Mouse (Mus musculus): ENCODE results near the gene Slc3a2. TPM values are rescaled to one million over a fixed set of nuclear protein-coding genes. Genes with fewer than 3 reads are reported as not detected.
"Not testable (repeated sequence)": the region's sequence is repeated elsewhere in the genome, so short reads cannot be mapped to it uniquely, and the experiment has no call there.

Slc3a2 gene
- polyA plus RNA-seq, 1 experiment from 2014 or later, result 161 TPM

DNA sequence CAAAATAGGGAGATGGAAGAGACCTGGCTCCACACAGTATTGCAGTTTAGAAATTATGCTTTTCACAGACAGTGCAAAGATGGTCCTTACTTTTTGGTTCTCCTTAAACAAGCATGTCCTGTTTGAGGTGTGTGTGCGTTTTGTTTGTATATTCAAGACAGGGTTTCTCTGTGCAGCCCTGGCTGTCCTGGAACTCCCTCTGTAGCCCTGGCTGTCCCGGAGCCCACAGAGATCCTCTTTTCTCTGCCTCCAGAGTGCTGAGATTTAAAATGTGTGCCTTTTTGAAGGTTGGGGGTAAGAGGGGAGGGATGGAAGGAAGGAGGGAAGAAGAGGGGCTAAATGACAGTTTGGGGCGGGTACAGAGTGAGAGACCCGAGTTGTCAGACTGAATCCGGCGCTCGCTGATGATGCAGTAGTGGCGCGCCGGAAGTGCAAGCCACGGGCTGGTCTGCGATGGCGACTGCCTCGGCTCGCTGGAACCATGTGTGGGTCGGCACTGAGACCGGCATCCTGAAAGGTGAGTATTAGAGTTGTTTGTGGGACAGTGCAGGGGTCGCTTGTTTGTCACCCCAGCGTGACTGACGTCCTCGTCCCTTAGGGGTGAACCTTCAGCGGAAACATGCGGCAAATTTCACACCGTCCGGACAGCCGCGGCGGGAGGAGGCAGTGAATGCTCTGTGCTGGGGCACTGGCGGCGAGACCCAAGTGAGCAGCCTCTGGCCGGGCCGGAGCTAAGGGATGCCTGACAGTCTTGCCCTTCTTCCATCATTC is 12.4 kb upstream of the Slc3a2 start, which contains the start of gene Wdr74:
Gene Wdr74 (plus strand): TSS at position 439 of the 771 bp plus-strand sequence.
- ATAC-seq (ENCODE audit: low FRiP score) (peak; percentile 93), DNase-seq (ENCODE audit: low spot score) (peak; percentile 98)
- Histone ChIP-seq H3K36me3 (replicated peaks; ENCODE audit: control insufficient read depth, insufficient read depth) (peaks cover 28% of the 10 kb centered on the region), H3K27me3 (ENCODE audit: control insufficient read depth, insufficient read depth, low read length) (no peaks in the 10 kb centered on the region), H3K4me2 (replicated peaks) (peak within 1 kb of the TSS; percentile 96), H3K9ac (peak within 1 kb of the TSS; percentile 81), H3K4me1 (replicated peaks; ENCODE audit: control insufficient read depth, insufficient read depth, low read length) (0 out of 2 replicates have a peak, but pooled peaks cover 7% of the 10 kb centered on the region), H3K27ac (peak within 1 kb of the TSS; percentile 80), H3K9me3 (ENCODE audit: control insufficient read depth, low read length) (no peaks in the 10 kb centered on the region), H3K4me3 (replicated peaks; ENCODE audit: low read length) (peak within 1 kb of the TSS; percentile 83)
- WGBS, result under 1% methylated on average over 32 of the region's 32 CpGs

DNA sequence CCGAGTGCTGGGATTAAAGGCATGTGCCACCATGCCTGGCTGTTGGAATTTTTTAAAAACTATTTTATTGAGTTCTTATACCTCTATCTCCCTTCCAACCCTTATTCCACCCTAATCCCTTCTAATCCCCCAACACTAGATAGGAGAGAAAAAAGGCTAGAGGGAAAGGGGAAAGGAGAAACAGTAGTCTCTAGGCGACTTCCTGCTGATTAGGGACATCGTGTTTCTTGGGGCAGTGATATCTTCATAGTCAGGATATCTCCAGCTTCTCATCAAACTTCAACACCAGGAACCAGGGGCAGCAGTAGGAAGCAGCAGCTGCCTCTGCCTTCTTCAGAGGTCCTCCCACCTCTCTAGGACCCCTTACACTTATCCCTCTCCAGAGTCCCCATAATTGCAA is 11.2 kb upstream of the Slc3a2 start:
- Histone ChIP-seq H3K27me3 (ENCODE audit: control insufficient read depth, insufficient read depth, low read length) (no peaks in the 10 kb centered on the region), H3K4me2 (replicated peaks) (no peak overlapping the region), H3K4me1 (replicated peaks; ENCODE audit: control insufficient read depth, insufficient read depth, low read length) (0 out of 2 replicates have a peak, but pooled peaks cover 6% of the 10 kb centered on the region), H3K36me3 (replicated peaks; ENCODE audit: control insufficient read depth, insufficient read depth) (peaks cover 16% of the 10 kb centered on the region), H3K9ac (no peak overlapping the region), H3K4me3 (replicated peaks; ENCODE audit: low read length) (no peak overlapping the region), H3K27ac (no peak overlapping the region), H3K9me3 (ENCODE audit: control insufficient read depth, low read length) (no peaks in the 10 kb centered on the region)
- ATAC-seq (ENCODE audit: low FRiP score) (no peak), DNase-seq (ENCODE audit: low spot score) (no peak)
- WGBS, result 82% methylated on average over 3 of the region's 3 CpGs

- not testable (repeated sequence) for H3K9me3 ChIP-seq (ENCODE audit: control insufficient read depth, low read length); H3K27ac ChIP-seq; H3K9ac ChIP-seq; H3K27me3 ChIP-seq (ENCODE audit: control insufficient read depth, insufficient read depth, low read length); ATAC-seq (ENCODE audit: low FRiP score); H3K4me3 ChIP-seq (replicated peaks; ENCODE audit: low read length); DNase-seq (ENCODE audit: low spot score); H3K4me2 ChIP-seq (replicated peaks)
- Histone ChIP-seq H3K4me1 (replicated peaks; ENCODE audit: control insufficient read depth, insufficient read depth, low read length) (peaks cover 14% of the 10 kb centered on the region), H3K36me3 (replicated peaks; ENCODE audit: control insufficient read depth, insufficient read depth) (peaks cover 29% of the 10 kb centered on the region)
- WGBS, result 53% methylated on average over 3 of the region's 3 CpGs
Observed at GRCm38 (mm10) chr19:8728335-8729099, 5.3 kb upstream of the Slc3a2 start.

GRCm38 (mm10) chr19:8727495-8728114 is 4.4 kb upstream of the Slc3a2 start:
- Histone ChIP-seq H3K4me3 (replicated peaks; ENCODE audit: low read length) (no peak overlapping the region), H3K27me3 (ENCODE audit: control insufficient read depth, insufficient read depth, low read length) (no peaks in the 10 kb centered on the region), H3K9me3 (ENCODE audit: control insufficient read depth, low read length) (no peaks in the 10 kb centered on the region), H3K4me2 (replicated peaks) (no peak overlapping the region), H3K4me1 (replicated peaks; ENCODE audit: control insufficient read depth, insufficient read depth, low read length) (peaks cover 14% of the 10 kb centered on the region), H3K9ac (no peak overlapping the region), H3K27ac (no peak overlapping the region), H3K36me3 (replicated peaks; ENCODE audit: control insufficient read depth, insufficient read depth) (peaks cover 29% of the 10 kb centered on the region)
- 31% methylated on average over 5 of the region's 5 CpGs for WGBS
- no peak for DNase-seq (ENCODE audit: low spot score)
- ATAC-seq (ENCODE audit: low FRiP score), result no peak

- no peaks in the 10 kb centered on the region for H3K27me3 ChIP-seq (ENCODE audit: control insufficient read depth, insufficient read depth, low read length)
- no peak overlapping the region for H3K4me3 ChIP-seq (replicated peaks; ENCODE audit: low read length)
- ATAC-seq (ENCODE audit: low FRiP score), result no peak
- no peak overlapping the region for H3K9ac ChIP-seq
- no peaks in the 10 kb centered on the region for H3K9me3 ChIP-seq (ENCODE audit: control insufficient read depth, low read length)
- H3K4me2 ChIP-seq (replicated peaks), result no peak overlapping the region
- WGBS, result 15% methylated on average over 3 of the region's 3 CpGs
- H3K36me3 ChIP-seq (replicated peaks; ENCODE audit: control insufficient read depth, insufficient read depth), result peaks cover 29% of the 10 kb centered on the region
- peaks cover 20% of the 10 kb centered on the region for H3K4me1 ChIP-seq (replicated peaks; ENCODE audit: control insufficient read depth, insufficient read depth, low read length)
- DNase-seq (ENCODE audit: low spot score), result no peak
- H3K27ac ChIP-seq, result no peak overlapping the region
Observed at GRCm38 (mm10) chr19:8726609-8727390, 3.6 kb upstream of the Slc3a2 start.

GRCm38 (mm10) chr19:8725081-8725613 is 2.0 kb upstream of the Slc3a2 start:
- no peak for DNase-seq (ENCODE audit: low spot score)
- peak overlapping the region; percentile 67 for H3K4me3 ChIP-seq (replicated peaks; ENCODE audit: low read length)
- H3K4me1 ChIP-seq (replicated peaks; ENCODE audit: control insufficient read depth, insufficient read depth, low read length), result peaks cover 28% of the 10 kb centered on the region

GRCm38 (mm10) chr19:8724392-8724791 is 1.2 kb upstream of the Slc3a2 start:
- peak overlapping the region; percentile 84 for H3K4me2 ChIP-seq (replicated peaks)
- peaks cover 28% of the 10 kb centered on the region for H3K4me1 ChIP-seq (replicated peaks; ENCODE audit: control insufficient read depth, insufficient read depth, low read length)
- DNase-seq (ENCODE audit: low spot score), result no peak

More at GRCm38 (mm10) chr19:8725081-8725613, 2.0 kb upstream of the Slc3a2 start:
- no peak overlapping the region for H3K27ac ChIP-seq
- no peaks in the 10 kb centered on the region for H3K27me3 ChIP-seq (ENCODE audit: control insufficient read depth, insufficient read depth, low read length)
- peaks cover 31% of the 10 kb centered on the region for H3K36me3 ChIP-seq (replicated peaks; ENCODE audit: control insufficient read depth, insufficient read depth)
- peak overlapping the region; percentile 84 for H3K4me2 ChIP-seq (replicated peaks)
- peak overlapping the region; percentile 88 for H3K9ac ChIP-seq
- no peaks in the 10 kb centered on the region for H3K9me3 ChIP-seq (ENCODE audit: control insufficient read depth, low read length)
- ATAC-seq (ENCODE audit: low FRiP score), result no peak
- 51% methylated on average over 4 of the region's 4 CpGs for WGBS

GRCm38 (mm10) chr19:8723574-8724346 is 591 bp upstream of the Slc3a2 start:
- Histone ChIP-seq H3K9me3 (ENCODE audit: control insufficient read depth, low read length) (no peaks in the 10 kb centered on the region), H3K4me3 (replicated peaks; ENCODE audit: low read length) (peak overlapping the region; percentile 67), H3K36me3 (replicated peaks; ENCODE audit: control insufficient read depth, insufficient read depth) (peaks cover 33% of the 10 kb centered on the region), H3K27ac (peak overlapping the region; percentile 76), H3K27me3 (ENCODE audit: control insufficient read depth, insufficient read depth, low read length) (no peaks in the 10 kb centered on the region), H3K4me1 (replicated peaks; ENCODE audit: control insufficient read depth, insufficient read depth, low read length) (peaks cover 28% of the 10 kb centered on the region), H3K9ac (peak overlapping the region; percentile 88), H3K4me2 (replicated peaks) (peak overlapping the region; percentile 84)
- no peak for ATAC-seq (ENCODE audit: low FRiP score)
- WGBS, result under 1% methylated on average over 20 of the region's 20 CpGs
- DNase-seq (ENCODE audit: low spot score), result no peak

More at GRCm38 (mm10) chr19:8724392-8724791, 1.2 kb upstream of the Slc3a2 start:
- H3K27ac ChIP-seq, result no peak overlapping the region
- H3K9me3 ChIP-seq (ENCODE audit: control insufficient read depth, low read length), result no peaks in the 10 kb centered on the region
- peaks cover 33% of the 10 kb centered on the region for H3K36me3 ChIP-seq (replicated peaks; ENCODE audit: control insufficient read depth, insufficient read depth)
- ATAC-seq (ENCODE audit: low FRiP score), result no peak
- 1% methylated on average over 2 of the region's 2 CpGs for WGBS
- peak overlapping the region; percentile 88 for H3K9ac ChIP-seq
- H3K27me3 ChIP-seq (ENCODE audit: control insufficient read depth, insufficient read depth, low read length), result no peaks in the 10 kb centered on the region
- H3K4me3 ChIP-seq (replicated peaks; ENCODE audit: low read length), result peak overlapping the region; percentile 67
